Mouse (Mus musculus) lung, postnatal 4 days (tissue): ENCODE measurements around the gene Arl2.
"Not testable (repeated sequence)": the region's sequence is repeated elsewhere in the genome, so short reads cannot be mapped to it uniquely, and the experiment has no call there.

Source experiments
- DNase-seq, 2 experiments: peaks; one replicate each; pipeline ENCODE4 v3.0.0; 2021

Gene Arl2

DNA sequence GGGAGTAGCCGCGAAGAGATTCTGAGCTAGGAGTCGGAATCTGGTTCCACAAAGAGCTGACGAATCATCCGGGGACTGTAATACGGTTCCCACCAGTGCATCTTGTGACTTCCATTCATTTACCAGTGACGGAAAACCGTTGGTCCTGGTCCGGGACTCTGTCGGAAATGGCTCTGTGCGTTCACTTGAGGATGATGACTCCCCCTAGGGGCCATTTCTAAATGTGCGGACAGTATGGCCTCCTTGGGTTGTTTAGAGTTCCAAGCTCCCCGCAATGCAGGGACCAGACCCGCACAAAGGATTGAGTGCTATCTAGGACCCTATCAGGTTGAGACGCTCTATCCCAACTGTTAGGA lies at the start of gene Arl2:
Arl2 (minus strand) TSS at position 155 of the 356 bp plus-strand sequence.
- peak; percentile 82 to 86 for DNase-seq

DNA sequence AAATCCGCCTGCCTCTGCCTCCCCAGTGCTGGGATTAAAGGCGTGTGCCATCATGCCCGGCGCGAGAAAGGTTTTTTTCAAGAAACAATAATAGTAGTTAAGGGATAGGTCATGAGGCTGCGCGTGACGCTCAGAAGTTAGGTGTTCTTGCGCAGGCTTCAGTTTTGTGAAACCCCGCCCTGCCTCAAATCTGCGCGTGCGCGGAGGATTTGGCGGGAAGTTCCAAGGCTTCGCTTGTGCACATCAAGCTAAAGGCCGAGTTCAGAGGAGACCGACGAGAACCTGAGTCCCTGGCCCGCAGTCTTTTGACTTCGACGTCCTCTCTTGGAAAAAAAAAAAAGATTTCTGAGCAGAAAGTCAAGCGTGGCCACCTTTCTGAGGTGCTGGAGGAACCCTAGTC lies 42.8 kb upstream of the Arl2 start, which contains the start of gene Majin:
Majin (plus strand) TSS at position 258 of the 400 bp plus-strand sequence.
- no peak for DNase-seq

- DNase-seq: no peak
Measured at GRCm38 (mm10) chr19:6182534-6182933, 41.2 kb upstream of the Arl2 start.

GRCm38 (mm10) chr19:6181629-6182028 lies 40.3 kb upstream of the Arl2 start:
- peak in 1 of 2 experiments; percentile 6 for DNase-seq

- DNase-seq: no peak
Measured at GRCm38 (mm10) chr19:6178775-6179174, 37.4 kb upstream of the Arl2 start.

DNA sequence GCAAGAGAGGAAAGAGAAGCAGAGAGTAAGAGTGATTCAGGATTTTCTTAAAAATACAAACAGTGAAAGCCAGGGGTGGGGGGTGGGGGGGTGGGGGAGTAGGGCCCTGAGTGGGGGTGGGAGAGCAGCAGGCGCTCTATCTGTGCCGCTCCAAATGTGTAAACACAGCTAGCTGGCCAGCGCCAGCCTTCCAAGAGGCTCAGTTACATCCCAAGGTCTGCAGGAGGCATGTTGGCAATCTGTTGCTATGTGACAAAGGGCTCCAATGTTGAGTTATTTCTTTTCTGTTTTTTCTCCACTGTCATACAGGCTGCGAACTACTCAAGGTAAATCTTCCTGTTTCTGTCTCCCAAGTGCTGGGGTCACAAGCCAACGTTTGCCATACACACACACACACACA lies 33.4 kb upstream of the Arl2 start:
- DNase-seq: no peak

GRCm38 (mm10) chr19:6171215-6171614 lies 29.9 kb upstream of the Arl2 start:
- DNase-seq: no peak

DNA sequence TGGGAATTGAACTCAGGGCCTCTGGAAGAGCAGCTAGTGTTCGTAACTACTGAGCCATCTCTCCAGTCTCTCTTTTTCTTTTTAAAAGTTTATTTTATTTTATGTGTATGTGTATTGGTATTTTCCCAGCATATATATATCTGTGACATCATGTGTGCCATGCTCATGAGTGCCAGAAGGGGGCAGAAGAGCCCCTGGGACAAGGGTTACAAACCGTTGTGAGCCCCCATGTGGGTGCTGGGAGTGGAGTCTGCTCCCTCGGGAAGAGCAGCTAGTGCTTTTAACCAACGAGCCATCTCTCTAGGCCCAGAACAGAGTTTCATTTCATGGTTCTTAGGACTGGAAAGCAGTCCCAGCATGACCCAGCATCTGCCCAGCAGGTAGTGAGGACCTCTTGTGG lies 25.4 kb upstream of the Arl2 start:
- no peak for DNase-seq

GRCm38 (mm10) chr19:6163872-6164547 lies 22.7 kb upstream of the Arl2 start:
- DNase-seq: peak; percentile 65 to 71

DNA sequence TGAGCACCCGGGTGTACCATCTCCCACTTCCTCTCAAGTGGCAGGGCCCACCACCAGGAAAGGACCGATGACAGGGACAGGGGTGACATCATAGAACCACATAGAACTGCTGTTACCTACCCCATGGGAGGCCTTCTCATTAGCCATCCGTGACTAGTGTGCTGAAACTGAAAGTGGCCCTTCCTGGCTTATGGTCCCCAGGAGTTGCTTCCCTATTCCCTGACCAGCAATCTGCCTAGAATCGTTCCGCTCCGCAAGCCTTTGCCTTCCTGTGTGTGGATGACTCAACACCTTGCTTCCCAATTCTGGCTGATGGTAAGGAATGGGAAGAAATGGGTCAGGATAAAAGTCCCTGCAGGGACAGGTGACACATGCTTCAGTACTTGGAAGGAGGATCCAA lies 15.9 kb upstream of the Arl2 start:
- DNase-seq: peak in 1 of 2 experiments; percentile 23

DNA sequence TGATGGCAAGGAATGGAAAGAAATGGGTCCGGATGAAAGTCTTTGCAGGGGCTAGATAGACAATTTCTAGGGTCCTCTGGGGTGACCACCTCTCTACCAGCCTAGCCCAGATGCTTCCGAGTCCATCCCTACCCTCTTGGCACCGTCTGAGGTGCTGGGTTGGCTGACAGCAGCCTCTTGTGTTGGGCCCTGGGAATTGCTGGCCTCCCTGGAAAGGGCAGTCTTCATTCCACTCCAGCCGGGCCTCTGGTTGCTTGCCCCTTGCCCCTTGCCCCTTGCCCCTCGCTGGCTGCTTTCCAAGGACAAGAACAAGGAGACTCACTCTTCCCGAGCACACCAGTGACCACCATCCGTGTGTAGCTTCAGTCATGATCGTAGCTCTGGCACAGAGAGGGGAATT lies 15.0 kb upstream of the Arl2 start:
- no peak for DNase-seq

GRCm38 (mm10) chr19:6155174-6155573 lies 13.8 kb upstream of the Arl2 start:
- DNase-seq: no peak

- DNase-seq: no peak
Measured at GRCm38 (mm10) chr19:6144842-6145241, 3.5 kb upstream of the Arl2 start.

DNA sequence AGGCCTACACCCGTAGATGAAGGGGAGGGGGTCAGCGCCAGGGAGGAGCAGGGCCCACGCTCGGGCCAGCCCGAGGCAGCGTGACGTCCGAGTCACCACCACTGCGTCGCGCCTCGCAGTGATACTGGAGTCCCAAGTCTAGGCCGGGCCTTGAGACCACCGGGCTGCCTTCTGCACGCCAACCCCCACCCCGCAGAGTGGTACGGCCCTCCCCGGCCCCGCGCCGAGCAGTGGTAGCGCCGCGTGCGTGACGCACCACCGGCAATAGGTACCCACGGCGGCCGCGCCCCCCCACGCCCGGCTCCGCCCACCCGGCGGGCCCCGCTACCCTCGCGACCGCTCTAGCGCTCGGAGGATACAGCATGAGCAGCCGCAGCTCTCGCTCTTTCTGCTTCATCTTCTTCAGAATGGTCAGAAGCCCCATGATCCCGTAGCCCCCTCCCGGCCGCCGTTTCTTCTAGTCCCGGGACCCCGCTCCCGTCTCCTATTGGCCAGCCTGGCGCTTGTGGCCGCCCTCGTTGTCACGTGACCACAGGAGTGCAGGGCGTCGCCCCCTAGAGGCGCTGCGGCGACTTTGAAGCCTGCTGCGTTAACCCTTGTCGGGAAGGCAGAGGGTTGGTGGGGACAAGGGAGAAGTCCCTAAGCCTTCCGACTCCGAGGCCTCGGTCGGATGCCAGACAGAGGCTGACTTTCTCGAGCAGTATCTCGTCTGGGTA lies 512 bp downstream of the Arl2 start, which contains the start of gene Batf2:
Batf2 (plus strand) TSS at position 306 of the 716 bp plus-strand sequence.
- DNase-seq: peak; percentile 93 to 95

DNA sequence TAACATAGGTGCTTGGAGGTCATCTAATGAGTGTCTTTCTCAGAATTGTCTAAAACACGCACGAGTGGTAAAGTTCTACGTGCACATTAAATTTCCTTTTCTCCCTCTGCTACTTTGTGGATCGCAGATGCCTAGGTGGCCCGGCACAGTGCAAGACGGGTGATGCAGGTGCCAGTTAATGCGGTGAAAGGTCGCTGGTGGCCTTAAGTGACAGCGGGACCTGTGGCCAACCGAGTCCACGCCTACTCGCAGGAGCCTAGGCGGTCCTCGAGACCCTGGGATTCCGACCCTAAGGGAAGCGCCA lies 1.0 kb downstream of the Arl2 start:
- no peak for DNase-seq

DNA sequence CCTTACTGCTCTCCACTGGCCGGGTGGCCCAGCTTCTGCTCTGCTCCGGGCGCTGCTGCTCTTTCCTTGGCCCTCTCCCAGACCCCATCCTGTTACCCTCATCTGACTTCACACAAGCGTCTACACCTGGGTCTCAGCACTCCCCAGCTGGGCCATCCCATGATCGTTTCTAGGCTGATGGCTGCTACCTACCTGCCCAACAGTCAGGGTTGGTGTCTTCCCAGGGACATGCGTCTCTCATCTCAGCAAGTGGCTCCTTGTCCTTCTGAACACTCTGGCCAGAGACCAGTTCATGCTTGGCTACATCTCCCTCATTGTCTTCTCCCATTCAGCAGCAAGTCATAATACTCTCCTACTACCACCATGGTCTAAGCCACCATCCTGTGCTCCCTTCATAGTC lies 1.6 kb downstream of the Arl2 start:
- DNase-seq: no peak

DNA sequence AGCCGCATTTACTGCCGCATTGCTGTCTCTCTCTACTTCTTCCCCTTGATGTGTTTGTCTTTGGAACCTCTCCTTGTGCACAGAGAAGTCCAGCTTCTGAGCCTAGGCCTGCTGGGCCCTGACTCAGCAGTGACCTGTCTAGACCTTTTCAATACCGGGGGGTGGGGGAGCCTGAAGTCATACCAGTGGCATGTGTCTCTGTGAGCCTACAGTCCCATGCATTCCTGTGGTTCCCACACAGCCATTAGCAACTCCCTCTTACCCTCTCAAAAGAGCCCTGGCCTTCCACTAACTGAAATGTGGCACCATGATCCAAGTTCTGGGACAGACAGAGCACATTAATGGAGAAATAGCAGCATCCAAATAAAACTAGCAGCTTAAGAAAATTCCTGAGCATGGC lies 5.0 kb downstream of the Arl2 start:
- no peak for DNase-seq

DNA sequence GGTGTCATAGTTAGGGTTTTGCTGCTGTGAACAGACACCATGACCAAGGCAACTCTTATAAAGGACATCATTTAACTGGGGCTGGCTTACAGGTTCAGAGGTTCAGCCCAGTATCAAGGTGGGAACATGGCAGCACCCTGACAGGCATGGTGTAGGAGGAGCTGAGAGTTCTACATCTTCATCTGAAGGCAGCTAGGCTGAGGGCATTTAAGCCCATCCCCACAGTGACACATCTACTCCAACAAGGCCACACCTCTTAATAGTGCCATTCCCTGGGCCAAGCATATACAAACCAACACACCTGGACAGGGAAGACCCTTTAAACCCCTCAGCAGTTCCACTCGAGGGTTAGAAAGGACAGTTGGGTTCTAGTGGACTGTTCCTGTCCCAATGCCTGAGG lies 8.2 kb downstream of the Arl2 start:
- DNase-seq: not testable (repeated sequence)

DNA sequence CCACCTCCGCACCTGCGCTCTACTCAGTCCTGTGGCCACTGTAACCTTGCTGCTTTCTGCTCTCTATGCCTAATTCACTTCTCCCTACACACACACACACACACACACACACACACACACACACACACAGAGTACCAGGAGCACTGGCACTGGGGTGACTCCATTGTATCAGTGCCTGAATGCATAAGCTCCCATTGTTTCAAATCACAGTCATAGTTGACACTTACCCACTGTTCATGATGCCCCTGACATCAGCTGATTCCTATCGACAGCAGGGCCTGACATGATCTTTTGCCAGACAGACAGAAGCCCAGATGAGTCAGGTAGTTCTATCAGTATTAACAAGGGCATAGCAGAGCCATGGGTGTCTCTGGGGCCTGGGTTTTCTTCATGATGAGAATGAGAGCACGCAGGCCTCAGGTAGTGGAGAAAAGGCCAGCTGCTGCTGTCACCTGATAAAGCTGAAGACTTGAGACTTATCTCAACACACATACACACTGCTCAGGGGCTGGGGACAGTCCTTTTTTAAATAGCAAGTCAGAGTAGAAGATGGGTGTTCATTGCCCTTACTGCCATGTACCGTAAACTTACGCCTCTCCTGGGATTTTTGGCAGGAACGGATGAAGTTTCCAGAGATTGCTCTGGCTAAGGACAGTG lies 9.0 kb downstream of the Arl2 start:
- DNase-seq: no peak

DNA sequence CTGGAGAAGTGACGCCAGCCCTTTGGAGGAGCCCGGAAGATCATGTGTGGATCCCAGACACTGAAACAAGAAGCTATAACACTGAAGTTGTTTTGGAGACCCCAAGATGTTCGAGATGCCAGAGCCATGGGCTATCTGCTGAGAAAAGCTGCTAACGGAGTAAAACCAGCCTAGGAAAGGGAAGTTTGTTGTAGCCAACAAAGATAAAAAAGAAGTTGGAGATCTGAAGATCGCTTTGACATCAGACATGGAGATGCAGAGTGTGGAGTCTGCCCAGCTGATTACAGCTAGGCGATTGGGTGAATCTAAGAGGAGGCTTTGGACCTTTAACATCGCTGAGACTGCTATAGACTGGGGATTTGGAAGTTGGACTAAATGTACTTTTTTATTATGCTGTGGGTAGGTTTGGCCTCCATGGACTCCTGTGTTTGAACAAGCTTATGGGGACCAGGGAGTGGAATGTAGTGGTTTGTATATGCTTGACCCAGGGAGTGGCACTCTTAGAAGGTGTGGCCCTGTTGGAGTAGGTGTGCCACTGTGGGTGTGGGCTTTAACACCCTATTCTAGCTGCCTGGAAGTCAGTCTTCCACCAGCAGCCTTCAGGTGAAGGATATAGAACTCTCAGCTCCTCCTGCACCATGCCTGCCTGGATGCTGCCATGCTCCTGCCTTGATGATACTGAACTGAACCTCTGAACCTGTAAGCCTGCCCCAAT lies 10.8 kb downstream of the Arl2 start:
- not testable (repeated sequence) for DNase-seq

GRCm38 (mm10) chr19:6127760-6128341 lies 13.5 kb downstream of the Arl2 start, which contains the start of gene Snx15:
Gene Snx15, minus strand, starts transcription at chr19:6128304.
- DNase-seq: peak; percentile 96 to 98

- no peak for DNase-seq
Measured at GRCm38 (mm10) chr19:6126789-6127580, 14.4 kb downstream of the Arl2 start.
